Mouse (Mus musculus) kidney, embryonic 16.5 days (tissue): ENCODE measurements around the gene Yy1. TPM values are rescaled to one million over a fixed set of nuclear protein-coding genes. Genes with fewer than 3 reads are reported as not detected.
A peak's percentile ranks its signal among the peaks of the same experiment; 100 is the strongest.

Source experiments
- ATAC-seq: fragments of 200-750 bp; cut with Nextera tagmentation; 2 replicates; pipeline ENCODE4 v1.8.0; 2017; ENCODE audit warnings: moderate TSS enrichment; ENCODE audit not compliant: low FRiP score, low TSS enrichment
- H3K27ac ChIP-seq: fragments of 300-500 bp; sonication (generic); 2 replicates; pipeline ENCODE4 v1.5.1; 2014; ENCODE audit warnings: low read length
- H3K27me3 ChIP-seq: fragments of 300-500 bp; sonication (generic); 2 replicates; pipeline ENCODE4 v1.6.1; 2014; ENCODE audit warnings: low read length, control low read depth, mixed read lengths; ENCODE audit not compliant: insufficient read depth
- H3K36me3 ChIP-seq: fragments of 300-500 bp; sonication (generic); 2 replicates; pipeline ENCODE4 v1.6.1; 2014; ENCODE audit warnings: low read length, control low read depth, mixed read lengths; ENCODE audit not compliant: insufficient read depth
- H3K4me1 ChIP-seq: fragments of 300-500 bp; sonication (generic); 2 replicates; pipeline ENCODE4 v1.6.1; 2014; ENCODE audit warnings: low read length, control low read depth, mixed read lengths; ENCODE audit not compliant: insufficient read depth
- H3K4me2 ChIP-seq: fragments of 300-500 bp; sonication (generic); replicated peaks from 2 replicates; pipeline ENCODE4 v1.6.1; 2014; ENCODE audit warnings: low read depth, low read length
- H3K4me3 ChIP-seq: fragments of 300-500 bp; sonication (generic); 2 replicates; pipeline ENCODE4 v1.5.1; 2014; ENCODE audit warnings: mild to moderate bottlenecking, low read length
- H3K9ac ChIP-seq: fragments of 300-500 bp; sonication (generic); replicated peaks from 2 replicates; pipeline ENCODE4 v1.6.1; 2014; ENCODE audit warnings: low read length
- H3K9me3 ChIP-seq: fragments of 300-500 bp; sonication (generic); 2 replicates; pipeline ENCODE4 v1.6.1; 2016; ENCODE audit warnings: low read length, control low read depth
- WGBS: fragments of 180-500 bp; shearing (Covaris S2); extraction: QIAGEN DNeasy Blood & Tissue Kit; methylation state at CpG from one replicate; pipeline ENCODE4 v1.1.7; 2014; 5-methylcytosine and 5-hydroxymethylcytosine counted together
- microRNA counts: library from miRNA; unstranded; fragments of <30 nt; microRNA quantifications from one replicate; lab custom pipeline; 2016
- microRNA-seq: library from miRNA; unstranded; fragments of <30 nt; microRNA quantifications from one replicate; pipeline ENCODE4, GENCODE M21; 2016
- polyA plus RNA-seq: library from polyadenylated mRNA; unstranded; fragments of >200 nt; fragmentation: Nextera tagmentation; extraction: Ambion mirVana; gene quantifications from 2 replicates; pipeline ENCODE4 v1.2.1, GENCODE M21; 2015

Gene Yy1
- polyA plus RNA-seq, 1 experiment from 2014 or later: 16.9 TPM

- Histone ChIP-seq H3K4me1 (no peaks in the 10 kb centered on the region), H3K36me3 (peaks cover 34% of the 10 kb centered on the region), H3K9me3 (no peaks in the 10 kb centered on the region), H3K4me3 (no peak overlapping the region), H3K4me2 (no peak overlapping the region), H3K27me3 (no peaks in the 10 kb centered on the region), H3K27ac (no peak overlapping the region), H3K9ac (no peak overlapping the region)
- WGBS: 74% methylated on average over 5 of the region's 5 CpGs
- no peak for ATAC-seq
These were observed 65.7 kb downstream of the Yy1 start for GRCm38 (mm10) chr12:108858486-108858885.

- Histone ChIP-seq H3K27ac (no peak overlapping the region), H3K4me2 (no peak overlapping the region), H3K27me3 (no peaks in the 10 kb centered on the region), H3K9ac (no peak overlapping the region), H3K9me3 (no peaks in the 10 kb centered on the region), H3K4me3 (no peak overlapping the region), H3K4me1 (0 out of 2 replicates have a peak, but pooled peaks cover 2% of the 10 kb centered on the region), H3K36me3 (peaks cover 92% of the 10 kb centered on the region)
- no peak for ATAC-seq
- WGBS: 76% methylated on average over 6 of the region's 6 CpGs
These were observed 72.3 kb downstream of the Yy1 start for GRCm38 (mm10) chr12:108865007-108865494.

DNA sequence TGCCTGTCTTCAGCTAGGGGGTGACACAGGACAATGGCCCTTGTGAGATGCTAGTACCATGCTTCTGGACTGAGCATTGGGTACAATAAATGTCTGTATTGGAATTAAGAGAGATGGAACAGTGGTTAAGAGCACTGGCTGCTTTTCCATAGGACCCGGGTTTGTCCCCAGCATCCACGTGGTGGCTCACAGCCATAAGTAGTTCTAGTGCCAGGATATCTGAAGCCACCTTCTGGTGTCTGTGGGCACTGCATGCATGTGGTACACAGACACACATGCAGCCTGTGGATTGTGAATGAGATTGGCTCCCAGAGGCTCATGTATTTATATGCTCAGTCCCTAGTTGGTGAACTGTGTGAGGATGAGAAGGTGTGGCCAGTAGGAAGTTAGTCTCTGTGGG, 76.8 kb downstream of the Yy1 start:
- Histone ChIP-seq H3K9me3 (no peaks in the 10 kb centered on the region), H3K4me3 (no peak overlapping the region), H3K9ac (no peak overlapping the region), H3K4me1 (0 out of 2 replicates have a peak, but pooled peaks cover 2% of the 10 kb centered on the region), H3K36me3 (peaks cover 67% of the 10 kb centered on the region), H3K27ac (no peak overlapping the region), H3K27me3 (no peaks in the 10 kb centered on the region), H3K4me2 (no peak overlapping the region)
- 86% methylated on average over 2 of the region's 2 CpGs for WGBS
- no peak for ATAC-seq

MicroRNA genes within 50 kb of the gene (microRNA counts, 519-probe panel; counts per million panel counts)
- microRNA mmu-miR-345-3p (lab: Ali Mortazavi, UCI) (104 counts per million, percentile 35 among the panel's probes with 10 or more counts), microRNA mmu-miR-345-5p (lab: Ali Mortazavi, UCI) (2,766 counts per million, percentile 66 among the panel's probes with 10 or more counts)

Small RNA genes within 50 kb of the gene (microRNA-seq; reads per million reads assigned to microRNA genes)
- 59.1 reads per million, percentile 50 among the genes with 10 or more reads in this experiment for gene Mir345

Other genes starting within 250 kb of the Yy1 start
- gene Evl, start 238.3 kb upstream of the Yy1 start, polyA plus RNA-seq: 40.6 and 42.8 TPM in 2 replicates
- gene Degs2, start 90.7 kb upstream of the Yy1 start, polyA plus RNA-seq: 10.6 and 12.1 TPM in 2 replicates
- 8.5 and 9.1 TPM in 2 replicates for gene Slc25a29, start 42.9 kb downstream of the Yy1 start, polyA plus RNA-seq
- gene Slc25a47, start 43.1 kb downstream of the Yy1 start, polyA plus RNA-seq: 9.9 and 12.0 TPM in 2 replicates
- gene Wdr25, start 100.7 kb downstream of the Yy1 start, polyA plus RNA-seq: 8.9 and 9.9 TPM in 2 replicates
- 94.6 and 98.5 TPM in 2 replicates for gene Wars, start 101.2 kb downstream of the Yy1 start, polyA plus RNA-seq